Mouse (Mus musculus) ES-E14 (cell line): Measurements from ENCODE around the gene Cybrd1. TPM values are rescaled to one million over a fixed set of nuclear protein-coding genes. Genes with fewer than 3 reads are reported as not detected.

Experiments
- DNase-seq: peaks from one replicate; pipeline ENCODE4 v3.0.0-alpha.2; 2013; ENCODE audit warnings: low read depth, low spot score
- H3K27ac ChIP-seq: 2 replicates; pipeline ENCODE4 v1.5.1; 2012; ENCODE audit warnings: low read depth, mild to moderate bottlenecking, low read length, moderate library complexity, mixed read lengths; ENCODE audit not compliant: poor library complexity, insufficient read depth, severe bottlenecking
- H3K36me3 ChIP-seq: 2 replicates; pipeline ENCODE4 v1.6.1; 2012; ENCODE audit warnings: mild to moderate bottlenecking, low read length, moderate library complexity, mixed read lengths; ENCODE audit not compliant: control insufficient read depth, poor library complexity, insufficient read depth, severe bottlenecking
- H3K4me1 ChIP-seq, 2 experiments: fragments of 150-350 bp in 1 of 2; sonication (generic) in 1 of 2; 2 replicates each; pipeline ENCODE4 v1.6.1; 2012; ENCODE audit warnings: low read length in 2 of 2, mild to moderate bottlenecking in 1 of 2, mixed read lengths in 1 of 2; ENCODE audit not compliant: control insufficient read depth in 2 of 2, insufficient read depth in 2 of 2, poor library complexity in 1 of 2
- H3K4me3 ChIP-seq, 2 experiments: fragments of 150-350 bp in 1 of 2; sonication (generic) in 1 of 2; 2 replicates each; pipeline ENCODE4 v1.5.1; 2012; ENCODE audit warnings: low read length in 2 of 2, low read depth in 1 of 2, mild to moderate bottlenecking in 1 of 2, mixed read lengths in 1 of 2; ENCODE audit not compliant: insufficient read depth in 1 of 2, poor library complexity in 1 of 2, severe bottlenecking in 1 of 2
- H3K9ac ChIP-seq: 2 replicates; pipeline ENCODE4 v1.6.1; 2012; ENCODE audit warnings: low read depth, mild to moderate bottlenecking, low read length, mixed read lengths; ENCODE audit not compliant: poor library complexity, insufficient read depth, severe bottlenecking
- H3K9me3 ChIP-seq: fragments of 150-350 bp; sonication (generic); 2 replicates; pipeline ENCODE4 v1.6.1; 2012; ENCODE audit warnings: low read depth, mild to moderate bottlenecking, low read length; ENCODE audit not compliant: control insufficient read depth, insufficient read depth
- CHD2 ChIP-seq: IDR thresholded peaks from 2 replicates; pipeline ENCODE4 v1.6.1; 2014; ENCODE audit warnings: mild to moderate bottlenecking, low read depth, low read length, inconsistent platforms
- HCFC1 ChIP-seq: IDR thresholded peaks from 2 replicates; pipeline ENCODE4 v1.6.1; 2012; ENCODE audit warnings: low read length, inconsistent platforms, borderline replicate concordance; ENCODE audit not compliant: insufficient read depth
- MAFK ChIP-seq: IDR thresholded peaks from 2 replicates; pipeline ENCODE4 v1.6.1; 2014; ENCODE audit warnings: mild to moderate bottlenecking, low read depth, low read length, inconsistent platforms; ENCODE audit not compliant: insufficient read depth
- ZC3H11A ChIP-seq: IDR thresholded peaks from 2 replicates; pipeline ENCODE4 v1.6.1; 2012; ENCODE audit warnings: low read depth, mild to moderate bottlenecking, inconsistent platforms, low read length, borderline replicate concordance
- ZNF384 ChIP-seq: IDR thresholded peaks from 2 replicates; pipeline ENCODE4 v1.6.1; 2012; ENCODE audit warnings: low read depth, low read length, inconsistent platforms
- in situ Hi-C, 2 experiments: fragments of 600-800 bp; cut with MboI; formaldehyde crosslinking; loops; one replicate each; pipeline ENCODE4 v1.15.1; 2025; ENCODE audit warnings: low sequenced_read_pairs in 2 of 2, inconsistent platforms in 1 of 2; ENCODE audit not compliant: unreplicated experiment in 2 of 2
- total RNA-seq: library from RNA; depleted of rRNA; stranded (reverse); fragments of 300-350 nt; gene quantifications from 2 replicates; pipeline ENCODE4 v1.2.3, GENCODE M21; 2012

Gene Cybrd1
- total RNA-seq, 1 experiment, result 0.31 TPM

- no peak for TF ChIP-seq ZNF384
- TF ChIP-seq CHD2, result no peak
- TF ChIP-seq ZC3H11A, result peak; percentile 26; the same call in 1 of the 2 replicates
- TF ChIP-seq HCFC1, result no peak
- H3K9ac ChIP-seq, result no peak overlapping the region
- in situ Hi-C loops, result no loop called here
Measured at GRCm38 (mm10) chr2:71152170-71152569, 34.4 kb downstream of the Cybrd1 start.

GRCm38 (mm10) chr2:71155486-71155885, 37.8 kb downstream of the Cybrd1 start:
- DNase-seq, result peak; percentile 60
- in situ Hi-C loops, result no loop called here
- Histone ChIP-seq H3K27ac (no peak overlapping the region), H3K9ac (no peak overlapping the region), H3K9me3 (no peaks in the 10 kb centered on the region), H3K36me3 (no peaks in the 10 kb centered on the region), H3K4me1 (no peaks in the 10 kb centered on the region), H3K4me3 (no peak overlapping the region)
- TF ChIP-seq ZNF384, result no peak
- TF ChIP-seq CHD2, result no peak
- no peak for TF ChIP-seq HCFC1
- TF ChIP-seq MAFK, result peak; percentile 52
- TF ChIP-seq ZC3H11A, result peak; percentile 95; the same call in 1 of the 2 replicates

More at GRCm38 (mm10) chr2:71152170-71152569, 34.4 kb downstream of the Cybrd1 start:
- Histone ChIP-seq H3K4me1 (no peaks in the 10 kb centered on the region), H3K27ac (no peak overlapping the region), H3K36me3 (no peaks in the 10 kb centered on the region), H3K4me3 (no peak overlapping the region), H3K9me3 (no peaks in the 10 kb centered on the region)
- DNase-seq, result no peak

GRCm38 (mm10) chr2:71156446-71156845, 38.7 kb downstream of the Cybrd1 start:
- no peak overlapping the region for H3K4me3 ChIP-seq
- H3K4me1 ChIP-seq, result no peaks in the 10 kb centered on the region
- H3K9me3 ChIP-seq, result no peaks in the 10 kb centered on the region
- TF ChIP-seq ZNF384, result no peak
- TF ChIP-seq HCFC1, result no peak
- no peak for TF ChIP-seq ZC3H11A
- no peak for TF ChIP-seq MAFK
- no peak for TF ChIP-seq CHD2
- in situ Hi-C loops, result no loop called here
- no peak overlapping the region for H3K27ac ChIP-seq
- DNase-seq, result no peak
- H3K36me3 ChIP-seq, result no peaks in the 10 kb centered on the region
- H3K9ac ChIP-seq, result no peak overlapping the region

- H3K9me3 ChIP-seq, result no peaks in the 10 kb centered on the region
- no peaks in the 10 kb centered on the region for H3K4me1 ChIP-seq
- no peak overlapping the region for H3K27ac ChIP-seq
- DNase-seq, result no peak
- TF ChIP-seq CHD2 (no peak), HCFC1 (no peak), MAFK (no peak), ZC3H11A (no peak), ZNF384 (no peak)
- no peak overlapping the region for H3K4me3 ChIP-seq
- in situ Hi-C loops, result no loop called here
- H3K9ac ChIP-seq, result no peak overlapping the region
- no peaks in the 10 kb centered on the region for H3K36me3 ChIP-seq
Measured at GRCm38 (mm10) chr2:71157881-71158280, 40.2 kb downstream of the Cybrd1 start.
